Mouse (Mus musculus) ES-Bruce4 (cell line): ENCODE results near the gene Umodl1. TPM values are rescaled to one million over a fixed set of nuclear protein-coding genes. Genes with fewer than 3 reads are reported as not detected.

Source experiments
- H3K27ac ChIP-seq: 2 replicates; pipeline ENCODE4 v1.5.1; 2012; ENCODE audit warnings: low read length, inconsistent platforms; ENCODE audit not compliant: insufficient read depth
- H3K27me3 ChIP-seq: 2 replicates; pipeline ENCODE4 v1.6.1; 2012; ENCODE audit warnings: mild to moderate bottlenecking, low read length, inconsistent platforms; ENCODE audit not compliant: control insufficient read depth, poor library complexity, insufficient read depth, severe bottlenecking
- H3K36me3 ChIP-seq: 2 replicates; pipeline ENCODE4 v1.6.1; 2012; ENCODE audit warnings: inconsistent platforms, mild to moderate bottlenecking, low read length, moderate library complexity; ENCODE audit not compliant: control insufficient read depth, poor library complexity, insufficient read depth, severe bottlenecking
- H3K4me1 ChIP-seq: one replicate; pipeline ENCODE4 v1.8.1; 2011; ENCODE audit warnings: low read length; ENCODE audit not compliant: control insufficient read depth, insufficient read depth
- H3K4me3 ChIP-seq: 2 replicates; pipeline ENCODE4 v1.5.1; 2011; ENCODE audit warnings: low read depth, mild to moderate bottlenecking, low read length
- H3K9ac ChIP-seq: 2 replicates; pipeline ENCODE4 v1.6.1; 2012; ENCODE audit warnings: low read depth, mild to moderate bottlenecking, inconsistent platforms; ENCODE audit not compliant: poor library complexity, severe bottlenecking
- H3K9me3 ChIP-seq: replicated peaks from 2 replicates; pipeline ENCODE4 v1.6.1; 2012; ENCODE audit warnings: mild to moderate bottlenecking, low read length, inconsistent platforms; ENCODE audit not compliant: control insufficient read depth, poor library complexity, insufficient read depth, severe bottlenecking
- CTCF ChIP-seq: IDR thresholded peaks from one replicate; pipeline ENCODE4 v1.8.1; 2011; ENCODE audit warnings: low read depth, low read length
- EP300 ChIP-seq: IDR thresholded peaks from 2 replicates; pipeline ENCODE4 v1.6.1; 2011; ENCODE audit warnings: low read depth, low read length; ENCODE audit not compliant: insufficient read depth
- POLR2A ChIP-seq: IDR thresholded peaks from one replicate; pipeline ENCODE4 v1.8.1; 2011; ENCODE audit warnings: low read length; ENCODE audit not compliant: insufficient read depth
- polyA plus RNA-seq: library from polyadenylated mRNA; stranded (reverse); fragments of >200 nt; gene quantifications from 2 replicates; pipeline ENCODE4 v1.2.4, GENCODE M21; 2011; ENCODE audit warnings: low read depth; ENCODE audit not compliant: missing spikeins, insufficient read depth, insufficient read length

Gene Umodl1
- polyA plus RNA-seq, 1 experiment = not detected

- Histone ChIP-seq H3K27ac (no peak overlapping the region), H3K9me3 (no peaks in the 10 kb centered on the region), H3K27me3 (no peaks in the 10 kb centered on the region), H3K9ac (no peak overlapping the region), H3K36me3 (no peaks in the 10 kb centered on the region), H3K4me1 (no peaks in the 10 kb centered on the region), H3K4me3 (no peak overlapping the region)
- no peak for TF ChIP-seq EP300
- no peak for TF ChIP-seq CTCF
- no peak for TF ChIP-seq POLR2A
Measured at GRCm38 (mm10) chr17:30923566-30923965, 30.9 kb upstream of the Umodl1 start.

- Histone ChIP-seq H3K36me3 (no peaks in the 10 kb centered on the region), H3K9me3 (no peaks in the 10 kb centered on the region), H3K27me3 (no peaks in the 10 kb centered on the region), H3K4me3 (no peak overlapping the region), H3K4me1 (no peaks in the 10 kb centered on the region), H3K27ac (no peak overlapping the region), H3K9ac (no peak overlapping the region)
- TF ChIP-seq EP300 = no peak
- no peak for TF ChIP-seq POLR2A
Measured at GRCm38 (mm10) chr17:30930827-30931226, 23.6 kb upstream of the Umodl1 start.

GRCm38 (mm10) chr17:30932836-30933235 is 21.6 kb upstream of the Umodl1 start:
- Histone ChIP-seq H3K27ac (no peak overlapping the region), H3K9me3 (no peaks in the 10 kb centered on the region), H3K4me1 (no peaks in the 10 kb centered on the region), H3K9ac (no peak overlapping the region), H3K27me3 (no peaks in the 10 kb centered on the region), H3K4me3 (no peak overlapping the region), H3K36me3 (no peaks in the 10 kb centered on the region)
- no peak for TF ChIP-seq CTCF
- TF ChIP-seq POLR2A = no peak
- no peak for TF ChIP-seq EP300

GRCm38 (mm10) chr17:30935301-30935700 is 19.1 kb upstream of the Umodl1 start:
- TF ChIP-seq POLR2A = no peak
- TF ChIP-seq CTCF = no peak
- TF ChIP-seq EP300 = no peak
- H3K36me3 ChIP-seq = no peaks in the 10 kb centered on the region
- no peak overlapping the region for H3K27ac ChIP-seq
- H3K27me3 ChIP-seq = no peaks in the 10 kb centered on the region
- no peaks in the 10 kb centered on the region for H3K4me1 ChIP-seq
- H3K9ac ChIP-seq = no peak overlapping the region
- H3K9me3 ChIP-seq = no peaks in the 10 kb centered on the region
- H3K4me3 ChIP-seq = no peak overlapping the region

- H3K9ac ChIP-seq = no peak overlapping the region
- no peaks in the 10 kb centered on the region for H3K4me1 ChIP-seq
- TF ChIP-seq EP300 = no peak
- TF ChIP-seq POLR2A = no peak
- TF ChIP-seq CTCF = no peak
- no peaks in the 10 kb centered on the region for H3K36me3 ChIP-seq
- no peaks in the 10 kb centered on the region for H3K27me3 ChIP-seq
- no peaks in the 10 kb centered on the region for H3K9me3 ChIP-seq
- no peak overlapping the region for H3K4me3 ChIP-seq
- no peak overlapping the region for H3K27ac ChIP-seq
Measured at GRCm38 (mm10) chr17:30938554-30938953, 15.9 kb upstream of the Umodl1 start.

GRCm38 (mm10) chr17:30948382-30948781 is 6.1 kb upstream of the Umodl1 start:
- H3K27me3 ChIP-seq = no peaks in the 10 kb centered on the region; the same call in 1 of the 2 replicates
- H3K4me1 ChIP-seq = no peaks in the 10 kb centered on the region
- H3K9ac ChIP-seq = no peak overlapping the region
- H3K4me3 ChIP-seq = no peak overlapping the region
- no peaks in the 10 kb centered on the region for H3K36me3 ChIP-seq
- TF ChIP-seq CTCF (no peak), EP300 (no peak), POLR2A (no peak)
- H3K9me3 ChIP-seq = no peaks in the 10 kb centered on the region
- no peak overlapping the region for H3K27ac ChIP-seq
